In genomic region chr14:123009108-123010018, GRCm38 (mm10) we compare ENCODE assay signal across 17 mouse cellular contexts. TPM values are rescaled to one million over a fixed set of nuclear protein-coding genes. Genes with fewer than 3 reads are reported as not detected.
DNase-seq lines count a peak whose midpoint lies in the region; ATAC-seq and TF ChIP-seq lines count a peak whose summit lies in the region.
"Had no signal": no experiment of that assay in that cellular context is flagged by ENCODE, and none has a peak within 500 bp of the region (broad histone marks: within the 10 kb centered on the region; RNA-seq: fewer than 3 reads in every experiment).

No protein-coding gene starts in this region.

- no peak for DNase-seq in heart, postnatal 0 days (ENCODE audit: low spot score)
- no peak for DNase-seq in heart, postnatal 14 days
- peak; percentile 43 for DNase-seq in brain, adult 2 months (ENCODE audit: low read depth, low spot score)
- DNase-seq in yolk sac, embryonic 10.5 days (ENCODE audit: low spot score): no peak
- DNase-seq: adrenal gland, postnatal 25 days; cerebellum, adult 11 months; gastrocnemius, postnatal 14 days; kidney, postnatal 4 days; lung, postnatal 4 days; right cerebral cortex, postnatal 14 days had no signal

- no peaks in the 10 kb centered on the region for H3K27me3 ChIP-seq in heart, postnatal 0 days (ENCODE audit: control insufficient read depth, insufficient read depth, low read length)
- no peaks in the 10 kb centered on the region for H3K27me3 ChIP-seq in forebrain, embryonic 16.5 days (replicated peaks; ENCODE audit: control insufficient read depth, insufficient read depth, low read length)
- no peaks in the 10 kb centered on the region for H3K27me3 ChIP-seq in midbrain, embryonic 16.5 days (ENCODE audit: control insufficient read depth, insufficient read depth, low read depth, low read length)
- H3K27me3 ChIP-seq: intestine, embryonic 15.5 days had no signal

- no peak overlapping the region for H3K9ac ChIP-seq in heart, postnatal 0 days (replicated peaks; ENCODE audit: low read depth, low read length)
- H3K9ac ChIP-seq in forebrain, embryonic 16.5 days (replicated peaks; ENCODE audit: low read depth, low read length): no peak overlapping the region
- peak overlapping the region; percentile 27 for H3K9ac ChIP-seq in midbrain, embryonic 16.5 days (ENCODE audit: low read depth, low read length)
- H3K9ac ChIP-seq: intestine, embryonic 15.5 days; liver, embryonic 14.5 days had no signal

- H3K4me2 ChIP-seq in heart, postnatal 0 days (ENCODE audit: low read depth, low read length): no peak overlapping the region
- H3K4me2 ChIP-seq in forebrain, embryonic 16.5 days (ENCODE audit: low read length): peak overlapping the region; percentile 10; the same call in 1 of the 2 replicates
- H3K4me2 ChIP-seq in midbrain, embryonic 16.5 days (ENCODE audit: low read length): peak overlapping the region; percentile 31
- H3K4me2 ChIP-seq: intestine, embryonic 15.5 days had no signal

- no peak overlapping the region for H3K4me3 ChIP-seq in heart, postnatal 0 days (ENCODE audit: low read depth, low read length)
- H3K4me3 ChIP-seq in forebrain, embryonic 16.5 days (replicated peaks; ENCODE audit: low read length): no peak overlapping the region
- no peak overlapping the region for H3K4me3 ChIP-seq in midbrain, embryonic 16.5 days (ENCODE audit: low read depth, low read length)
- H3K4me3 ChIP-seq: erythroblast, embryonic 14.5 days; intestine, embryonic 15.5 days; left cerebral cortex, adult 2 months had no signal

- no peak overlapping the region for H3K27ac ChIP-seq in heart, postnatal 0 days (ENCODE audit: low read depth)
- no peak overlapping the region for H3K27ac ChIP-seq in forebrain, embryonic 16.5 days (ENCODE audit: low read length)
- H3K27ac ChIP-seq in midbrain, embryonic 16.5 days (ENCODE audit: low read length): peak overlapping the region; percentile 58
- H3K27ac ChIP-seq: intestine, embryonic 15.5 days; left cerebral cortex, adult 2 months; liver, embryonic 14.5 days had no signal

- no peaks in the 10 kb centered on the region for H3K4me1 ChIP-seq in heart, postnatal 0 days (ENCODE audit: control insufficient read depth, insufficient read depth)
- H3K4me1 ChIP-seq in forebrain, embryonic 16.5 days (replicated peaks; ENCODE audit: control insufficient read depth, insufficient read depth, low read length): no peaks in the 10 kb centered on the region; the same call in 1 of the 2 replicates
- peaks cover 8% of the 10 kb centered on the region; the same call in 1 of the 2 replicates for H3K4me1 ChIP-seq in midbrain, embryonic 16.5 days (ENCODE audit: control insufficient read depth, insufficient read depth, low read length)
- H3K4me1 ChIP-seq: intestine, embryonic 15.5 days had no signal

- no peak for TF ChIP-seq CTCF in heart, postnatal 0 days (IDR thresholded peaks at IDR 0.05; ENCODE audit: low read depth)

- no peaks in the 10 kb centered on the region for H3K9me3 ChIP-seq in heart, postnatal 0 days (replicated peaks; ENCODE audit: control insufficient read depth, low read length)
- no peaks in the 10 kb centered on the region for H3K9me3 ChIP-seq in forebrain, embryonic 16.5 days (ENCODE audit: control insufficient read depth, low read length)
- H3K9me3 ChIP-seq in midbrain, embryonic 16.5 days (replicated peaks; ENCODE audit: control insufficient read depth, low read length, poor library complexity, severe bottlenecking): no peaks in the 10 kb centered on the region
- H3K9me3 ChIP-seq: intestine, embryonic 15.5 days had no signal

- TF ChIP-seq EP300 in heart, postnatal 0 days (IDR thresholded peaks at IDR 0.05; ENCODE audit: low read depth): no peak

- no peaks in the 10 kb centered on the region for H3K36me3 ChIP-seq in heart, postnatal 0 days (replicated peaks; ENCODE audit: control insufficient read depth, insufficient read depth, low read length)
- H3K36me3 ChIP-seq in forebrain, embryonic 16.5 days (ENCODE audit: control insufficient read depth, insufficient read depth): no peaks in the 10 kb centered on the region
- H3K36me3 ChIP-seq in midbrain, embryonic 16.5 days (ENCODE audit: control insufficient read depth, insufficient read depth, low read length): no peaks in the 10 kb centered on the region
- H3K36me3 ChIP-seq: intestine, embryonic 15.5 days had no signal

- 24% methylated on average over 18 of the region's 18 CpGs for WGBS in heart, postnatal 0 days
- WGBS in forebrain, embryonic 16.5 days: 38% methylated on average over 18 of the region's 18 CpGs
- 28% methylated on average over 18 of the region's 18 CpGs for WGBS in midbrain, embryonic 16.5 days

- intact Hi-C loops in heart, postnatal 14 days (cut with DNase I): no loop called here

- ATAC-seq in heart, postnatal 0 days (ENCODE audit: insufficient read depth, low read depth): peak; percentile 24; the same call in 1 of the 2 replicates
- ATAC-seq in forebrain, embryonic 16.5 days: peak; percentile 84
- peak; percentile 94 for ATAC-seq in midbrain, embryonic 16.5 days
- ATAC-seq in granulocyte monocyte progenitor cell, adult 5-6 weeks (replicated peaks; ENCODE audit: poor library complexity, severe bottlenecking): no peak
- ATAC-seq: intestine, embryonic 15.5 days had no signal

RNA-seq across cellular contexts. Expression of gene Tmtc4, which starts 25.5 kb away (rescaled TPM):
- total RNA-seq in heart, postnatal 0 days (2014; rRNA removed; ENCODE audit: low replicate concordance): 17.2 and 62.5 TPM in 2 replicates
- 9.3 and 9.7 TPM in 2 replicates for polyA plus RNA-seq in heart, postnatal 0 days (2015; fragmentation: Nextera tagmentation; extraction: Ambion mirVana)
- 10 to 100 TPM; 11.1 to 12.0 TPM for total RNA-seq in heart, postnatal 14 days (2021)
- 40.3 and 42.1 TPM in 2 replicates for polyA plus RNA-seq in forebrain, embryonic 16.5 days (2015; fragmentation: Nextera tagmentation; extraction: Ambion mirVana)
- polyA plus RNA-seq in midbrain, embryonic 16.5 days (2015; fragmentation: Nextera tagmentation; extraction: Ambion mirVana): 48.0 and 48.9 TPM in 2 replicates
- total RNA-seq in granulocyte monocyte progenitor cell, adult 5-6 weeks (2014; fragmentation: Nextera tagmentation): 2.8 and 6.3 TPM in 2 replicates
- 8.5 and 13.2 TPM in 2 replicates for total RNA-seq in granulocyte monocyte progenitor cell, adult 5-6 weeks (2017)
- polyA plus RNA-seq: erythroblast, embryonic 14.5 days had no signal
